Mouse (Mus musculus) A20 (cell line): ENCODE data around the gene Mrpl21.
A peak's percentile ranks its signal among the peaks of the same experiment; 100 is the strongest.

Experiments used
- DNase-seq: peaks from one replicate; pipeline ENCODE4 v3.0.0-alpha.2; 2011; ENCODE audit warnings: low read depth, low spot score

Gene Mrpl21

GRCm38 (mm10) chr19:3282572-3283467 is at the start of gene Mrpl21, which contains the start of gene Ighmbp2:
Mrpl21 (plus strand) TSS chr19:3282901.
Ighmbp2 (minus strand) TSS chr19:3283017.
- DNase-seq, result peak; percentile 93

- DNase-seq, result no peak
These were observed 22.7 kb upstream of the Mrpl21 start for GRCm38 (mm10) chr19:3260016-3260415.

- no peak for DNase-seq
These were observed 22.1 kb upstream of the Mrpl21 start for GRCm38 (mm10) chr19:3260591-3260990.

- no peak for DNase-seq
These were observed 21.4 kb upstream of the Mrpl21 start for GRCm38 (mm10) chr19:3261336-3261735.

GRCm38 (mm10) chr19:3261764-3262525 is 20.8 kb upstream of the Mrpl21 start:
- no peak for DNase-seq

GRCm38 (mm10) chr19:3264348-3264747 is 18.4 kb upstream of the Mrpl21 start:
- DNase-seq, result no peak

- DNase-seq, result no peak
These were observed 17.5 kb upstream of the Mrpl21 start for GRCm38 (mm10) chr19:3265180-3265579.

- no peak for DNase-seq
These were observed 16.6 kb upstream of the Mrpl21 start for GRCm38 (mm10) chr19:3266136-3266535.

GRCm38 (mm10) chr19:3266676-3267075 is 16.0 kb upstream of the Mrpl21 start:
- DNase-seq, result no peak

- DNase-seq, result no peak
These were observed 15.4 kb upstream of the Mrpl21 start for GRCm38 (mm10) chr19:3267340-3267739.

GRCm38 (mm10) chr19:3268218-3268980 is 14.3 kb upstream of the Mrpl21 start:
- no peak for DNase-seq

GRCm38 (mm10) chr19:3269279-3269678 is 13.4 kb upstream of the Mrpl21 start:
- DNase-seq, result no peak

GRCm38 (mm10) chr19:3269803-3270202 is 12.9 kb upstream of the Mrpl21 start:
- DNase-seq, result no peak

- DNase-seq, result no peak
These were observed 11.3 kb upstream of the Mrpl21 start for GRCm38 (mm10) chr19:3271366-3271765.

- no peak for DNase-seq
These were observed 9.4 kb upstream of the Mrpl21 start for GRCm38 (mm10) chr19:3273331-3273730.

GRCm38 (mm10) chr19:3275744-3276365 is 6.8 kb upstream of the Mrpl21 start:
- no peak for DNase-seq

- peak; percentile 19 for DNase-seq
These were observed 815 bp upstream of the Mrpl21 start for GRCm38 (mm10) chr19:3281886-3282285.

GRCm38 (mm10) chr19:3289006-3289405 is 6.3 kb downstream of the Mrpl21 start:
- DNase-seq, result no peak

- DNase-seq, result peak; percentile 47
These were observed 9.3 kb downstream of the Mrpl21 start for GRCm38 (mm10) chr19:3292028-3292427.

- no peak for DNase-seq
These were observed 10.3 kb downstream of the Mrpl21 start for GRCm38 (mm10) chr19:3292993-3293392.

- DNase-seq, result no peak
These were observed 12.5 kb downstream of the Mrpl21 start for GRCm38 (mm10) chr19:3295245-3295644.
